In genomic region chr4:43703439-43703838, GRCm38 (mm10) we compare ENCODE assay signal across 17 mouse cellular contexts. TPM values are rescaled to one million over a fixed set of nuclear protein-coding genes. Genes with fewer than 3 reads are reported as not detected.
DNase-seq lines count a peak whose midpoint lies in the region; TF ChIP-seq lines count a peak whose summit lies in the region.
"Had no signal": no experiment of that assay in that cellular context is flagged by ENCODE, and none has a peak within 500 bp of the region (broad histone marks: within the 10 kb centered on the region; RNA-seq: fewer than 3 reads in every experiment).

No protein-coding gene starts in this region.

- H3K27ac ChIP-seq in left cerebral cortex, adult 2 months = no peak overlapping the region
- H3K27ac ChIP-seq: forebrain, embryonic 10.5 days; heart, embryonic 15.5 days; liver, embryonic 15.5 days; midbrain, embryonic 12.5 days had no signal

- intact Hi-C loops in left cerebral cortex, adult 2 months (cut with DNase I) = no loop called here

- peak; percentile 3 for TF ChIP-seq CTCF in left cerebral cortex, adult 2 months (IDR thresholded peaks at IDR 0.05)
- peak; percentile 42; the same call in 1 of the 2 replicates for TF ChIP-seq CTCF in brain, embryonic 14.5 days (IDR thresholded peaks at IDR 0.05; ENCODE audit: borderline replicate concordance, extremely low read depth, insufficient read depth, insufficient read length)

- no peak overlapping the region for H3K4me3 ChIP-seq in left cerebral cortex, adult 2 months
- H3K4me3 ChIP-seq: forebrain, embryonic 10.5 days; heart, embryonic 15.5 days; liver, embryonic 15.5 days; midbrain, embryonic 12.5 days had no signal

- TF ChIP-seq POLR2A in brain, embryonic 14.5 days (IDR thresholded peaks at IDR 0.05; ENCODE audit: borderline replicate concordance, extremely low read depth, insufficient read depth, insufficient read length, poor library complexity, severe bottlenecking) = no peak

- no peak for DNase-seq in left cerebral cortex, adult 2 months (ENCODE audit: extremely low spot score in 1 of 2, low spot score in 2 of 2)
- DNase-seq in left cerebral cortex, adult 11 months (ENCODE audit: low spot score) = no peak
- peak; percentile 30 for DNase-seq in A20 (ENCODE audit: low read depth, low spot score)
- DNase-seq in B cell, adult 2 months = peak; percentile 9 to 17
- no peak for DNase-seq in brain, embryonic 14.5 days (ENCODE audit: low read depth)
- no peak for DNase-seq in frontal cortex, adult 2 months (ENCODE audit: extremely low spot score in 1 of 2, low spot score in 1 of 2)
- no peak for DNase-seq in retina, embryonic 14.5 days (ENCODE audit: low spot score)
- DNase-seq in right cerebral cortex, postnatal 4 days = no peak
- DNase-seq: cerebellum, adult 18-20 months; gastrocnemius, postnatal 25 days had no signal

RNA-seq across cellular contexts. Expression of gene Olfr70, which starts 2.8 kb away (rescaled TPM):
- total RNA-seq in left cerebral cortex, adult 2 months (2021) = not detected
- not detected in 2 replicates for polyA plus RNA-seq in brain, embryonic 14.5 days (2012; rRNA removed)
- not detected in 2 replicates for polyA plus RNA-seq in frontal cortex, adult 2 months (2012; rRNA removed)
- total RNA-seq: adrenal gland, postnatal 14 days; gastrocnemius, postnatal 25 days had no signal
- polyA plus RNA-seq: forebrain, embryonic 10.5 days; heart, embryonic 15.5 days; liver, embryonic 15.5 days; midbrain, embryonic 12.5 days; neural tube, embryonic 14.5 days; Patski had no signal

RNA-seq across cellular contexts. Expression of gene Olfr71, which starts 6.6 kb away (rescaled TPM):
- total RNA-seq in left cerebral cortex, adult 2 months (2021) = not detected
- polyA plus RNA-seq in brain, embryonic 14.5 days (2012; rRNA removed) = not detected in 2 replicates
- not detected in 2 replicates for polyA plus RNA-seq in frontal cortex, adult 2 months (2012; rRNA removed)
- total RNA-seq: adrenal gland, postnatal 14 days; gastrocnemius, postnatal 25 days had no signal
- polyA plus RNA-seq: forebrain, embryonic 10.5 days; heart, embryonic 15.5 days; liver, embryonic 15.5 days; midbrain, embryonic 12.5 days; neural tube, embryonic 14.5 days; Patski had no signal

RNA-seq across cellular contexts. Expression of gene Hrct1, which starts 23.5 kb away (rescaled TPM):
- 1 to 10 TPM in 1 of 2 experiments, under 1 TPM in 1; 0.87 to 1.1 TPM for total RNA-seq in left cerebral cortex, adult 2 months (2021)
- 0.38 and 0.53 TPM in 2 replicates for polyA plus RNA-seq in brain, embryonic 14.5 days (2012; rRNA removed)
- 1.9 and 2.8 TPM in 2 replicates for polyA plus RNA-seq in frontal cortex, adult 2 months (2012; rRNA removed)

RNA-seq across cellular contexts. Expression of gene Spaar, which starts 26.4 kb away (rescaled TPM):
- total RNA-seq in left cerebral cortex, adult 2 months (2021) = under 1 TPM; 0.63 to 1.00 TPM
- polyA plus RNA-seq in brain, embryonic 14.5 days (2012; rRNA removed) = 0.10 and 0.11 TPM in 2 replicates
- 0.97 and 1.2 TPM in 2 replicates for polyA plus RNA-seq in frontal cortex, adult 2 months (2012; rRNA removed)
- polyA plus RNA-seq: forebrain, embryonic 10.5 days; midbrain, embryonic 12.5 days; neural tube, embryonic 14.5 days had no signal

RNA-seq across cellular contexts. Expression of gene Fam221b, which starts 34.5 kb away (rescaled TPM):
- total RNA-seq in left cerebral cortex, adult 2 months (2021) = 1 to 10 TPM; 1.8 to 2.2 TPM
- polyA plus RNA-seq in brain, embryonic 14.5 days (2012; rRNA removed) = 0.23 and 0.34 TPM in 2 replicates
- 0.88 and 0.94 TPM in 2 replicates for polyA plus RNA-seq in frontal cortex, adult 2 months (2012; rRNA removed)
- total RNA-seq: adrenal gland, postnatal 14 days had no signal

Comparison
In these comparisons a context has a peak if more than half of its experiments do, and no peak if none do; other contexts are left out.
1. DNase-seq: peak in A20 (single experiment) and B cell, adult 2 months (2 of 2); none in left cerebral cortex, adult 2 months (0 of 2), left cerebral cortex, adult 11 months (single experiment), brain, embryonic 14.5 days (single experiment), frontal cortex, adult 2 months (0 of 2), retina, embryonic 14.5 days (single experiment) and right cerebral cortex, postnatal 4 days (single experiment).